Mouse (Mus musculus) frontal cortex, postnatal 10 days (tissue): ENCODE measurements around the gene Avil.

ENCODE experiments used
- DNase-seq, 2 experiments: peaks; one replicate each; pipeline ENCODE4 v3.0.0; 2022; ENCODE audit warnings: low spot score in 2 of 2, mixed read lengths in 1 of 2

Avil gene

GRCm38 (mm10) chr10:127018422-127018821, 17.9 kb downstream of the Avil start:
- no peak for DNase-seq

GRCm38 (mm10) chr10:127030336-127031296, 30.1 kb downstream of the Avil start, which contains the start of gene Tsfm:
TSS of gene Tsfm (minus strand) at chr10:127030840.
- DNase-seq = peak; percentile 78 to 89

DNA sequence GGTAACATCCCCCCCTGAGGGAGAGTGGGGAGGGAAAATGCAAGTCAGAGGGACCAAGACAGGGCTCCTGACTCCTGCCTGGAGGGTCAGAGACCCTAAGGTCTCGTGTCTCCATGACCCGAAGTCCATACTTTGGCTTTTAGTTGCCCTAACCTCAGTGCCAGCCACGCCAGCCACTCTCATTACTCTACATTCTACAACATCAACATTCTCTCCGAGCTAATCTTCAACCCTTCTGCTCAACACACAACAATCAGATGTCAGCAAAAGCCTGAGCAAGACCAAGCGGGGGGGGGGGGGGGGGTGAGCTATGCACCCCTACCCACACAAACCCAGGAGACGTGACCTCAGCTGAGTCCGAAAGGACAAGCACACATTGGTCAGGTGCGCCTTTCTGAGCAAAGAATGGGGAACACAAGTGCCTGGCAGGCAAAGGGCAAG, 32.8 kb downstream of the Avil start:
- no peak for DNase-seq

DNA sequence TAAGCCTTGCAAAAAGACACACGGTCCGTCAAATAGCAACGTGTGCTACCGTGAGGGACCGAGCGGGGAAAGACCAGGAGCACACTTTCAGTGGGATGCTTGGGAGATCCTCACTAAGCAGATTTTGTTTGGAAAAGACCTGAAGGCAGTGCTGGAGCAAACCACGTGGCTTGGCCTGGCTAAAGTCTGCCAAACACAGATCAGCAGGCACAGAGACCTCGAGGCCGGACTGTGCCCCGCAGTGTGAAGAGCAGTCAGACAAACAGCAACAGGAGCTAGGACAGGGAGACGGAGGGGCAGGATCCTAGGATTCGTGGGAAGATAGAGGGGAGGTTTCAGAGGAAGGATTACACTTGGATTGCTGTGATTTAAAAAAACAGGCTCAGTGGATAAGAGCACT, 35.8 kb downstream of the Avil start:
- DNase-seq = no peak

DNA sequence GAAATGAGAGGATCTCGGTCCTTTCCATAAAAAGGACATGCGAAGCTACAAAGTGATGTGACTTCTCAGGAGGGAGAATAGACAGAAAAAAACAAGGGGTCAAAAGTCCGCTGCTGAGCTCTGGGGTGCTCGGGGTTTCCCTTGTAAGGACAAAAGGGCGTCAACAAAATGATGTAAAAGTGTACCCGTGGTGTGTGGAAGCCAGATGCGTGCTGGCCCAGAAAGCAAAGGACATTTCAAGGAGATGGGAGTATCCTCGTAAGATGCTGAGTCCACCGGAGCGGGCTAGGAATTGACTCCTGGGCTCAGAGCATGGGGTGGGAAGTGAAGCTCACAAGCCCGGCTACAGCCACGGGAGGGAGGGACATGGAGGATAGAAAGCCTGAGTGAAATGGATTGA, 37.1 kb downstream of the Avil start:
- DNase-seq = no peak

DNA sequence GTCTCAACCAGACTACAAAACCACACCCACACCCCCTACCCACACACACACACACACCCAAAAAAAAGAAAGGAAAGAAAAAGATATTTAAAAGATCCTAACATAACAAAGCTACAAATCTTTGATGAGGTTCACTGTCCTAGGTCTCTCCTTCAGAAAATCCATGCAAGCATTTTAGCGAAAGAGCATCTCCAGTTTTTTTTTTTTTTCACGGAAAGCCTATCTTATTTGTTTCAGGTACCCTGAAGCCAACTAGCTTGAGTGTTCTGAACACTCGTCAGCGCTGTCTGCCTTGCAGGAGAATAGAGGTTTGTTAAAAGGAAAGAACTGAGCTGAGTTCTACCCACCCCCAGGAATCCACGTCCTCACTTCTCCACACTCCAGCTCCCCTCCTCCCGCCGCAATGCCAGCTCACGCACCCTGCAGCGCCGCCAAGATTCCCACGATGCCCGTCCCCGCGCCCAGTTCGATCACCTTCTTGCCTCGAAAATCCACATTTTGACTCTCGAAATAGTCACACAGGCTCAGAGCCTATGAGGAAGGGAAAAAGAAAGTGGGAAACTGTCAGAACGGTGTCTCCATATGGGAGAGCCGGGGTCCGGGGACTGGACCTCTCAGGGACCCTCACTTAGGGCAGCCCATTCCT, 40.2 kb downstream of the Avil start:
- DNase-seq = no peak

DNA sequence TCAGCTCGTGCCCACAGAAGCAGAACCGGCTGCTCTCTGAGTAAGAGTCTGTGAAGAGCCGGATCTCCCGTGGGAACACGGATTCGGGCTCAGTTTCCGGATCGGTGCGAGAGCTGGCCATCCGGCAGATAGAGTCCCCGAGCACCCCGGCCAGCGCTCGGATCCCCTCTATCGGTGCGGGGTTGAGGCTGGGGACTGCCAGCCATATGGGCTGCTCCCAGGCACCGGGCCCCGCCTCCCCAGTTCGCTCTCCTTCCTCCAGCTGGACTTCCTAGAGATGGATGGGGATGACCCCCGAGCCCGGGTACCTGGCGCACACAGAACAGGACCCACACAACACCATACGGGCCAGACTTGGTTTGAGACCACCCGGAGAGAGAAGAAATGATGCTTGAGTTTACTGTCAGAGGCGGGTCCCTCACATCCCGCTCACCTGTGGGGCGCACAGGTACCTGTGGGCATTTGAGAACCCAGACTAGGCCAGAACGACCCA, 40.8 kb downstream of the Avil start, which contains the start of the genes Mettl1 and Eef1akmt3:
Gene Mettl1 (plus strand): TSS at position 141 of the 493 bp plus-strand sequence.
Gene Eef1akmt3 (minus strand): TSS at position 240 of the 493 bp plus-strand sequence.
- DNase-seq = peak in 1 of 2 experiments; percentile 42

DNA sequence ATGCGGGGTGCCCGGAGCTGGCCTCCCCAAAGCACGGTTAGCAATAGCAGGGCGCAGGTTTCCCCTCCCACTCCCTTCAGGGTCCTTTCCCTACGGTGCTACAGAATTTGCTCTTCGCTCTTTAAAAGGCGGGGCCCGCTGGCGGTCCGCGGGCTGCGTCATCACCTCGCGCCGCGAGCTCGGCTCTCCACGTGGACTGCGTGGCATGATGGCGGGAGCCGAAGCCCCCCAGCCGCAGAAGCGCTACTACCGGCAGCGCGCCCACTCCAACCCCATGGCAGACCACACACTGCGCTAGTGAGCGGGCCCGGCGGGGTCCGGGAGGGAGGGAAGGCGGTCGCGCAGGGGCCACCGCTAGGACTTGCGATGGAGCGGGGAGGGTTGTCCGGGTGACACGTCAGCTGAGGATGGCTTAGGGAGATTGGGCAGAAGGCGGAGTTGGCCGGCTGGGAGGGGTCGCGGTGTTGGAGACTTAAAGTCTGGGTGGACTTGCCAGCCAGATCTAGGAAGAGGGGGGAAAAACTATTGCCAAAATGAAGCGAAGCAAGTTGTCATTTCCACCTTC, 41.3 kb downstream of the Avil start:
- DNase-seq = peak; percentile 83 to 89

GRCm38 (mm10) chr10:127042468-127043115, 42.1 kb downstream of the Avil start:
- DNase-seq = no peak

DNA sequence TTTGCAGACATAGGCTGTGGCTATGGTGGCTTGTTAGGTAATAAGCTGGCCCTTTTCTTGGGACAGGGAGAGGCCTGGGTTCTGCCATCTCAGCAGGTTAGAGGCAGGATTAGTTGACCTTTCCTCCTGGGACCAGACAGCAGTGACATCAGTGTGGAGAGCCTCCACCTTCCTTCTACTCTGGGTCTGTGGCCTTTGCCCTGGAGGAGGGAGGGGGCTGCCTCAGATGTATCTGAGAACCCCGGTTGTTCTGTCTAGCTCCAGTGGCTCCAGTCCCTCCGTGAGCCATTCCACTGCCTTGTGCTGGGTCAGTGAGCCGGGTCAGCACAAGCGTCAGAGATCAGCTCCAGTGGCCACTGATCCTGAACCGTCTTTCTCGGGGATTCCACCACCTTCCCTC, 42.7 kb downstream of the Avil start:
- DNase-seq = no peak

DNA sequence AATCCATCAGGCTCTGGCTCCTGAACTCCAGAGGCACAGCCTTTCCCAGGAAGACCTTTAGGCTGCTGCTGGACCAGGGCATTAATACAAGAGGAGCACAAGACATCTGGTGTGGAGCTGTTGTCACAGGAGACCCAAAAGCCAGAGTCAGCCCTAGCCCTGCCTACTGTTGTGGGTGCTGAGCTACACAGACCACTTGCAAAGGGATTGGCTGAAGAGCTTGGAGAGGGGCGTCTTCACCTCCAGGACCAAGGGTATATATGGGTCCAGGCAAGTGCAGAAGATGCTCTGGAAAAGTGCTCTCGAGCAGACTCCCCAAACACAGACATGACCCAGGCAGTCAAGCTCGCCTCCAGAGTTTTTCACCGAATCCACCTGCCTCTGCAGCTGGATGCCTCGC, 47.4 kb downstream of the Avil start, which contains the start of gene Cyp27b1:
Gene Cyp27b1 (plus strand): TSS at position 297 of the 400 bp plus-strand sequence.
- DNase-seq = no peak

- DNase-seq = no peak
Measured at GRCm38 (mm10) chr10:127048608-127049394, 48.3 kb downstream of the Avil start.

- DNase-seq = no peak
Measured at GRCm38 (mm10) chr10:127049395-127050118, 49.0 kb downstream of the Avil start.

DNA sequence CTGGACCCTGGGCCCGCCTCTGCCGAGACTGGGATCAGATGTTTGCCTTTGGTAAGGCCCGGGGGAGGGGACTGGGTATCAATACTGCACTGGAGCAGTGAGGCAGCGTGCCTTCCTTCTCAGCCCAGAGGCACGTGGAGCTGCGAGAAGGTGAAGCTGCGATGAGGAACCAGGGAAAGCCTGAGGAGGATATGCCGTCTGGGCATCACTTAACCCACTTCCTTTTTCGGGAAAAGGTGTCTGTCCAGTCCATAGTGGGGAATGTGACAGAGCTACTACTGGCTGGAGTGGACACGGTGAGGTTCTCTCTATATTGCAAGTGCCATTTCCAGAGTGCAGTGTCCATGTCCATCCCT, 49.6 kb downstream of the Avil start:
- DNase-seq = no peak

GRCm38 (mm10) chr10:127054646-127055045, 54.1 kb downstream of the Avil start:
- DNase-seq = no peak

GRCm38 (mm10) chr10:127055406-127055805, 54.9 kb downstream of the Avil start:
- DNase-seq = no peak

GRCm38 (mm10) chr10:127056490-127056889, 56.0 kb downstream of the Avil start:
- DNase-seq = no peak

DNA sequence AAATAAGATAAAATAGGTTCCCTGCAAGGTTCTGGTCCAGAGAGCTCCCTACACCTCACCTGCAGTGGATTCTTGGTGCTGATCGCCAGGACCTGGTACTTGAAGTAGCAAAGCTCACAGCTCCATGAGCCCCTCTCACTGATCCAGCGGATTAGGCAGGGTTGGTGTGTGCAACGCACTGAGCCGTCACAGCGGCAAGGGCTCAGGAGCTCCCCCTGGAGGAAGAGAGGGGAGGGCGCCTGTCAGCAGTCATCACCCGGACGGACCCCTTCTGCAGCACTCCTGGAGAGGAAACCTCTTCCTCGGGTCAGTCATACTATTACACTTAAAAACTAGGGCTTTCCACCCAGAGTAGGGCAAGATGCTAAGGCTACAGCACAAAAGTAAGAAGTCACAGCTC, 57.7 kb downstream of the Avil start:
- DNase-seq = peak in 1 of 2 experiments; percentile 74

DNA sequence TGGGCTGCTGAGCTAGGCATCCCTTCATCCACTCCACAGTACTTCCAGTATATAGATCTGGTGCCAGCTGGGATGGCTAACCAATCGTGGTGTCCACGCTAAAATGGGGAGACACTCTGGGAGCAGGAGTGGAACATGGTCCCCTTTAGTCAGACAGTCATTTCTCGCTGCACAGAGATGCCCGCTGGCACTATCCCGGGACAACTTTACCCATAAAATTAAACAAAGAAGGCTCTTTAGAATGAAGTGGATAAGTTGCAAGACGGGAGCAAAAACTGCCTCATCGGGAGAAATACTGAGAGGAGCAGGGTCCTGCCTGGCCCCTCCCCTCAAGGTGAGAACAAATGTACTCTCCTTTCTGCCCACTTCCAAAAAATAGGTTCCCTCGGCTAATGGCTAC, 58.2 kb downstream of the Avil start:
- DNase-seq = no peak
